Mouse (Mus musculus) midbrain, embryonic 14.5 days (tissue): ENCODE measurements around the gene Ppib. TPM values are rescaled to one million over a fixed set of nuclear protein-coding genes. Genes with fewer than 3 reads are reported as not detected.

Source experiments
- ATAC-seq: fragments of 200-750 bp; cut with Nextera tagmentation; 2 replicates; pipeline ENCODE4 v1.8.0; 2017; ENCODE audit warnings: moderate number of reproducible peaks, moderate library complexity; ENCODE audit not compliant: low FRiP score, low TSS enrichment
- DNase-seq: peaks from one replicate; pipeline ENCODE4 v3.0.0-alpha.2; 2015
- H3K27ac ChIP-seq: fragments of 300-500 bp; sonication (generic); replicated peaks from 2 replicates; pipeline ENCODE4 v1.5.1; 2014; ENCODE audit warnings: mild to moderate bottlenecking, low read depth, low read length, moderate library complexity
- H3K27me3 ChIP-seq: fragments of 300-500 bp; sonication (generic); 2 replicates; pipeline ENCODE4 v1.6.1; 2014; ENCODE audit warnings: low read length, control low read depth, mixed read lengths; ENCODE audit not compliant: control insufficient read depth, insufficient read depth
- H3K36me3 ChIP-seq: fragments of 300-500 bp; sonication (generic); 2 replicates; pipeline ENCODE4 v1.6.1; 2014; ENCODE audit warnings: low read length, control low read depth; ENCODE audit not compliant: control insufficient read depth, insufficient read depth
- H3K4me1 ChIP-seq: fragments of 300-500 bp; sonication (generic); 2 replicates; pipeline ENCODE4 v1.6.1; 2014; ENCODE audit warnings: mild to moderate bottlenecking, antibody characterized with exemption, low read length, control low read depth; ENCODE audit not compliant: control insufficient read depth, insufficient read depth
- H3K4me2 ChIP-seq: fragments of 300-500 bp; sonication (generic); 2 replicates; pipeline ENCODE4 v1.6.1; 2014; ENCODE audit warnings: mild to moderate bottlenecking, low read length, moderate library complexity
- H3K4me3 ChIP-seq: fragments of 300-500 bp; sonication (generic); replicated peaks from 2 replicates; pipeline ENCODE4 v1.5.1; 2014; ENCODE audit warnings: low read depth, low read length
- H3K9ac ChIP-seq: fragments of 300-500 bp; sonication (generic); replicated peaks from 2 replicates; pipeline ENCODE4 v1.6.1; 2014; ENCODE audit warnings: mild to moderate bottlenecking, low read length, moderate library complexity
- H3K9me3 ChIP-seq: fragments of 300-500 bp; sonication (generic); 2 replicates; pipeline ENCODE4 v1.6.1; 2016; ENCODE audit warnings: low read length, control low read depth, mixed read lengths; ENCODE audit not compliant: control insufficient read depth
- WGBS: fragments of 180-500 bp; shearing (Covaris S2); extraction: QIAGEN DNeasy Blood & Tissue Kit; methylation state at CpG from one replicate; pipeline ENCODE4 v1.1.7; 2014; 5-methylcytosine and 5-hydroxymethylcytosine counted together
- polyA plus RNA-seq: library from polyadenylated mRNA; unstranded; fragments of >200 nt; fragmentation: Nextera tagmentation; extraction: Ambion mirVana; gene quantifications from 2 replicates; pipeline ENCODE4 v1.2.1, GENCODE M21; 2014

Gene Ppib
- polyA plus RNA-seq, 1 experiment from 2014 or later, result 347 TPM

- Histone ChIP-seq H3K27me3 (no peaks in the 10 kb centered on the region), H3K4me1 (no peaks in the 10 kb centered on the region), H3K4me2 (no peak overlapping the region), H3K4me3 (no peak overlapping the region), H3K36me3 (peaks cover 2% of the 10 kb centered on the region), H3K9ac (no peak overlapping the region), H3K27ac (no peak overlapping the region), H3K9me3 (no peaks in the 10 kb centered on the region)
- DNase-seq, result no peak
- 82% methylated on average over 4 of the region's 4 CpGs for WGBS
- ATAC-seq, result no peak
Measured at GRCm38 (mm10) chr9:66081999-66082398, 22.0 kb downstream of the Ppib start.

- no peak for DNase-seq
Measured at GRCm38 (mm10) chr9:66084171-66084570, 24.1 kb downstream of the Ppib start.

DNA sequence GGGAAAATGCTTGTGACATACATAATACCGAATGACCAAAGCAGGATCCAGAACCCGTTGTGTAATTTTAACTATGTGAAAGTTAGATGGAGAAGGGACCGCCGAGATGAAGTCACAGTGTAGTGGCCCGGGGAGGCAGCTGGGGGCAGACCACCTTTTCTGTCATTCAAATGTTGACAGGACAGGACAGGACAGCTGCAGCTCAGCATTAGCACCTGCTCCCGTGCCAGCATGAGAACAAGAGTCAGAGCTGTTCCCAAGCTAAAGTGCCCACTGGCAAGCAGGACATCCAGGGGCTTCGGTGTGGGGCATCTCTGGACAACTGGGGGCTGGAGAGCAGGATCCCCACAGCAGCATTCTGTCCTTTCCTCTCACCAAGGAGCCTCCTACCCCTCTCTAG, 27.0 kb downstream of the Ppib start:
- DNase-seq, result no peak
- peaks cover 49% of the 10 kb centered on the region for H3K36me3 ChIP-seq

More at GRCm38 (mm10) chr9:66084171-66084570, 24.1 kb downstream of the Ppib start:
- Histone ChIP-seq H3K9me3 (no peaks in the 10 kb centered on the region), H3K4me1 (no peaks in the 10 kb centered on the region), H3K27me3 (no peaks in the 10 kb centered on the region), H3K9ac (no peak overlapping the region), H3K27ac (no peak overlapping the region), H3K4me2 (no peak overlapping the region), H3K36me3 (peaks cover 23% of the 10 kb centered on the region), H3K4me3 (no peak overlapping the region)
- no peak for ATAC-seq
- WGBS, result 94% methylated on average over 3 of the region's 3 CpGs

GRCm38 (mm10) chr9:66088411-66088810, 28.4 kb downstream of the Ppib start:
- WGBS, result 58% methylated on average over 4 of the region's 4 CpGs
- Histone ChIP-seq H3K4me1 (no peaks in the 10 kb centered on the region), H3K9ac (no peak overlapping the region), H3K36me3 (peaks cover 63% of the 10 kb centered on the region), H3K9me3 (no peaks in the 10 kb centered on the region), H3K27me3 (no peaks in the 10 kb centered on the region), H3K4me2 (no peak overlapping the region), H3K27ac (no peak overlapping the region), H3K4me3 (no peak overlapping the region)
- ATAC-seq, result no peak
- peak; percentile 66 for DNase-seq

More for the DNA sequence above, 27.0 kb downstream of the Ppib start:
- Histone ChIP-seq H3K4me1 (no peaks in the 10 kb centered on the region), H3K27ac (no peak overlapping the region), H3K27me3 (no peaks in the 10 kb centered on the region), H3K9me3 (no peaks in the 10 kb centered on the region), H3K9ac (no peak overlapping the region), H3K4me3 (no peak overlapping the region), H3K4me2 (no peak overlapping the region)
- no peak for ATAC-seq
- WGBS, result 94% methylated on average over 7 of the region's 7 CpGs

DNA sequence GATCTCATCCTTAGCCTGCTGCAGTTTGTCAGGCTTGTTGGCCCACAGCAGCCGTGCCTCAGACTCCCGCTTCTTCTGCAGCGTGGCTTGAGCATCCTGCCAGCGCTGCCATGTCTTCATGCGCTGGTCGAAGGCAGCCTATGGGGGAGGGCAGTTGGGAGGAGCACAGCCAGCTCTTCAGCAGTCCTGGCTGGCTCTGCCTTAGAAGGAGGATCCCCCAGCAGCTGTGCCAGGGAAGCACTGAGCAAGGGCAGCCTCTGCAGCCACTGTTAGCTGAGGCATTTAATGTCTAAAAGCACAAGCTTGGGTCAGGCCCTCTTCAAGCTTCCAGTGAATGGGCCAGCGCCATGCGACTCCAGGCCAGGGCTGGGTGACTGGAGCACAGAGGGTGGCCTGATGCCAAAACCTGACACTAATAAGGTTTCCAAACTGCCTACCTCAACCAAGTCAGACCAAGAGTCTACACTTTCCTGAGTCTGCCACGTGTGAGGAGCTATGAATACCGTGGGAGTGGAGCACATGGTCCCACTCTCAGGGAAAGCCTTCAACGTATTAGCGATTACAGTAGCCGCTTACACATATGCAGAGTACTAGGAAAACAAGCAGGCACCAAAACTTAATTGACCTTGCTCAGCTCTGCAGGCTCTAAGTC, 30.7 kb downstream of the Ppib start:
- peaks cover 86% of the 10 kb centered on the region for H3K36me3 ChIP-seq

DNA sequence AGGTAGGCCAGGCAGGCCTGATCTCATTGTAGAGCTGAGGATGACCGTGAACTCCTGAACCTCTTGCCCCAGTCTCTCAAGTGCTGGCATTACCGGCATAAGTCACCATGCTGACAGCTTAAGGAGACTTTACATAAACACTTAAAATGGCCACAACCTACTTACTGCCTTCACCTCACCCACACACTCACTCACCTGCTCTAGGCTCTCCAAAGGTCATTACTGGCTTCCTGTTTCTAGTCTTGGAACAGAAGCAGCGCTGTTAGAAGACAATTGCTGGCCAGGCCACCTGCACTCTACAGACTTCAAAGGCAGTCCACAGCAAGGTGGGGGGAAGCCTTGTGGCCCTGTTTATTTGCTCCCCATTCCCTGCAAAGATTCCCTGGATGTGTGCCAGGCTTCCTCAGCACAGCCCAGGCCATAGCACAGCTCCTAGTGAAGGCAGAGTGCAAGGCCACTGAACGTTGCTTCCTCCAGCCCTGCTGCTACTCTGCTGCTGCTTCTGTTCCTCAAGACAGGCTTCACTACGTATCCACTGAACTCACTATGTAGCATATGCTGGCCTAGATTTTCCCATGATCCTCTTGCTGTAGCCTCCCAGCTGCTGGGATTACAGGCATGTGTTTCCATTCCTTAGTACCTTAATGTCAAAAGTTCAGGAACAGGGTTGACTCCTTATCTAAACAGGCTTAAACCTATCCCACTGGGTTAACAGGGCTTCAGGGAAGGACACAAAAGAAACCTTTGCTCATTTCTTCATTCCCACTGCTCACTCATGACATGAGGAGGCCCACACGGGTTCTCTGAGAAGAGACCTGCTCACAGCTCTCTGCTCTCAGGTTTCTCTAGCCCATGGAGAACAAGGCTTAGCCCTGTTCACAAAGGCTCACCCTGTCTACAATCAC, 31.6 kb downstream of the Ppib start:
- 87% methylated on average over 6 of the region's 6 CpGs for WGBS
- Histone ChIP-seq H3K4me2 (no peak overlapping the region), H3K9me3 (no peaks in the 10 kb centered on the region), H3K27ac (no peak overlapping the region), H3K4me3 (no peak overlapping the region), H3K27me3 (no peaks in the 10 kb centered on the region), H3K9ac (no peak overlapping the region), H3K36me3 (peaks cover 95% of the 10 kb centered on the region), H3K4me1 (no peaks in the 10 kb centered on the region)
- DNase-seq, result no peak
- ATAC-seq, result no peak

More for the DNA sequence above, 30.7 kb downstream of the Ppib start:
- Histone ChIP-seq H3K27me3 (no peaks in the 10 kb centered on the region), H3K9me3 (no peaks in the 10 kb centered on the region), H3K4me2 (no peak overlapping the region), H3K9ac (no peak overlapping the region), H3K27ac (no peak overlapping the region), H3K4me3 (no peak overlapping the region), H3K4me1 (no peaks in the 10 kb centered on the region)
- ATAC-seq (no peak), DNase-seq (no peak)
- WGBS, result 93% methylated on average over 13 of the region's 13 CpGs

- no peak overlapping the region for H3K27ac ChIP-seq
- no peaks in the 10 kb centered on the region for H3K27me3 ChIP-seq
- no peak for DNase-seq
- H3K4me2 ChIP-seq, result no peak overlapping the region
- WGBS, result 89% methylated on average over 2 of the region's 2 CpGs
- H3K4me1 ChIP-seq, result no peaks in the 10 kb centered on the region
- no peak overlapping the region for H3K4me3 ChIP-seq
- no peaks in the 10 kb centered on the region for H3K9me3 ChIP-seq
- no peak for ATAC-seq
- no peak overlapping the region for H3K9ac ChIP-seq
- peaks cover 97% of the 10 kb centered on the region for H3K36me3 ChIP-seq
Measured at GRCm38 (mm10) chr9:66092664-66093063, 32.6 kb downstream of the Ppib start.

DNA sequence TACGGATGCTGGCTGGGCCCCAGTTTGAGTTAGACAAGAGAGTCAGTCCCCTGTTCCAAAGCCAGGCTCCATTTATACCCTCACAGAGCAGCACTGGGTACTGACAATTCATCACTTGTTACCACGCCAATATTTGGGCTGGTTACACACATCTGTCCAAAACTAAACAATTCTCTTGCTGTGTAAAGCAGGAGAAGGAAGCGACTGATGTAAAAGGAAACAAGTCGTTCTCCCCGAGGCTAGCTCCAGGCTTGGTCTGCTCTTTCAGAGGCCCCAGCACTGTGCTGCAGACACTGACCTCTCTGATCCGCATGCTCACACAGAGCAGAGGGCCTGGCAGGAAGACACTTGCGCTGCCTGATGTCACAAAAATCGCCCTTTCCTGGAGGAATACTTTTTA, 41.6 kb downstream of the Ppib start:
- H3K4me2 ChIP-seq, result no peak overlapping the region
- H3K27ac ChIP-seq, result no peak overlapping the region
- WGBS, result 94% methylated on average over 8 of the region's 8 CpGs
- no peaks in the 10 kb centered on the region for H3K27me3 ChIP-seq
- no peak for ATAC-seq
- no peak overlapping the region for H3K9ac ChIP-seq
- H3K4me1 ChIP-seq, result no peaks in the 10 kb centered on the region
- H3K4me3 ChIP-seq, result no peak overlapping the region
- no peak for DNase-seq
- peaks cover 85% of the 10 kb centered on the region for H3K36me3 ChIP-seq
- H3K9me3 ChIP-seq, result no peaks in the 10 kb centered on the region
